Mouse (Mus musculus) left cerebral cortex, postnatal 10 days (tissue): Measurements from ENCODE around the gene Aip. TPM values are rescaled to one million over a fixed set of nuclear protein-coding genes. Genes with fewer than 3 reads are reported as not detected.

ENCODE experiments used
- DNase-seq, 2 experiments: peaks; one replicate each; pipeline ENCODE4 v3.0.0; 2021 to 2022; ENCODE audit warnings: low spot score in 2 of 2, mixed read lengths in 1 of 2; ENCODE audit errors: extremely low spot score in 1 of 2
- intact Hi-C: fragments of 180-260 bp; cut with DNase I; formaldehyde crosslinking; loops from one replicate; pipeline ENCODE4 v1.15.1; 2025
- total RNA-seq, 2 experiments: library from RNA; stranded (reverse); gene quantifications; 2 replicates each; pipeline ENCODE4 v1.2.3; 2021

The Aip gene
- total RNA-seq, 2 experiments from 2014 or later, result 74.2 to 83.5 TPM

GRCm38 (mm10) chr19:4100718-4101261, 24.9 kb downstream of the Aip start:
- intact Hi-C loops, result loop anchor here (10.0 kb wide), 1 partner anchor 124 kb away; no protein-coding TSS in a partner anchor
- DNase-seq, result peak in 1 of 2 experiments; percentile 84

DNA sequence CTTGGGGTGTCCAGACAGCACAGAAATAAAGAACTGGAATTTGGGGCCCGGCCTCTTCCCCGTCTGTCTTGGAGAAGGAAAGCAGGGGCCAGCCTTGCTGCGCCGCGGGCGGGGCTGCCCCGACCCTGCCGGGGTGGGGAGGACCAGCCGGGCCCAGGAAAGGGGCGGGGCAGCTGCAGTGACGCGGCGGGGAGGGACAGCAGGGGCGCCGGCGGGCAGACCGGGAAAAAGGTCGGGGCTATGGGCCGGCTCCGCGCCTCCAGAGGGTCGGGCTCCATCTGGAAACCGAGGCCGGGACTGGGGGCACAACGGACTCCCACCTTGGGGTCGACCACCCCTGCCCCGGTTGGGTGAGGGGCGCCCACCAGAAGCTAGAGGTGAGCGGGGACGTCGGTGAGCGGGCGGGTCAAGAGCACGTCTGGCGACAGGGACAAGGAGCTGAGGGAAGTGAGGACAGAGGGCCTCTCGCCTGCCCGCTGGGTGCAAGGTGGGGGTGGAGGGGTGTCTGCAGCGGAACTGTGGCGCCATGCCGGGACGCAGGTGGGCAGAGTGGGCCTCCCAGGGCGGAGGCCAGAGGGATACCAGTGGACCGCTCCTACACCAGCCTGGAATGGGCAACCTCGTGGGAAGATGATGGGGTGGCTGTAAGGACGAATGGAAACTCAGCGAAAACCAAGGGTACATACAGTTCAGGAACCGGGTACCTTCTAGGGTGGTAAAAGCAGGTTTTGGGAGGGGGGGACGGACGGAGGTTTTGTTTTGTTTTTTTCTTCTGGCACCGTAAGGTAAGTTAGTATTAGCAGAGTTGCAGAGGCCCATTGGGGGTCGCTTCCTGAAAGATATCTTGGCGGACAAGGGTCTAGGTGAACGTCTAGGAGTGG, 25.6 kb downstream of the Aip start, which contains the start of gene Pitpnm1:
Gene Pitpnm1 (plus strand): TSS at position 162 of the 881 bp plus-strand sequence.
- DNase-seq, result peak in 1 of 2 experiments; percentile 84
- intact Hi-C loops, result loop anchor here (10.0 kb wide), 1 partner anchor 125 kb away; no protein-coding TSS in a partner anchor

DNA sequence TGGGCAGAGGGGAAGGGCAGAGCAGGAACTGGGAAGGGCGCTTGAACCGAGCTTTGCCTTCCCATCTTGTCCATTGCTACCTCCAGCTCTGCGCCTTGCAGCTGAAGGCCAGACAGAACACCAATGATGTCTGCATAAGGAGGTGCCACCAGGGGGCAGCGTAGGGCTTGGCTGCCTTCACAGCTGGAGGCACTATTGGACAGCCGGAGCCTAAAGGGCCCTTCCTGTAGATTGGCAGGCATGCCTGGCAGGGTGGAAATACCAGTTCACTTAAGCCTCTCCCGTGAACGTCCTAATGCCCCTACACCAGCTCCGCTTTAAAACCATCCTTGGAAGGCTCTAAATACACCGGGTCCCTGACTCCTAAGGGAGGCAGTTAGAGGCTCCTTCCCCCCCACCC, 26.6 kb downstream of the Aip start:
- DNase-seq, result peak; percentile 85 to 92
- intact Hi-C loops, result no loop called here

GRCm38 (mm10) chr19:4098426-4098825, 27.2 kb downstream of the Aip start:
- DNase-seq, result no peak
- intact Hi-C loops, result no loop called here

DNA sequence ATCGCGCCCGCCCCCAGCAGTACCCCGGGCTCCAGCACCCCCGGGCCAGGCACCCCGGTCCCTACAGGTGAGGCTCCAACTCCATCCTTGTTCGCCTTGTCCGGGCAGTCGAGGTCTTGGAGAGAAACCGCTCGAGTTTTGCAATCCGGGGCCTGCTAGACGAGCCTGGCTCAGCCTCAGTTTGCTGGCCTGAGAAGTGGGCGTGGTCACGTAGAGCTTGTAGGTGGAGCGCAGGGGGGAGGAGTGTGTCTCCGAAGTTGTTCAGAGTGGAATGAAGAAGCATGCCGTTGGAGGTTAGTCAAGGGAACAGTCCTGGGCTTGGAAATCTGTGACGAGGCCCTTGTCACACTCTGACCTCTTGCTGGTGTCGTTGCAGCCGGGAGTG, 28.2 kb downstream of the Aip start:
- intact Hi-C loops, result no loop called here
- peak in 1 of 2 experiments; percentile 84 for DNase-seq

GRCm38 (mm10) chr19:4096642-4097440, 28.8 kb downstream of the Aip start, which contains the start of gene Cdk2ap2:
TSS of gene Cdk2ap2 (plus strand) at chr19:4097182.
- intact Hi-C loops, result no loop called here
- peak; percentile 99 for DNase-seq

DNA sequence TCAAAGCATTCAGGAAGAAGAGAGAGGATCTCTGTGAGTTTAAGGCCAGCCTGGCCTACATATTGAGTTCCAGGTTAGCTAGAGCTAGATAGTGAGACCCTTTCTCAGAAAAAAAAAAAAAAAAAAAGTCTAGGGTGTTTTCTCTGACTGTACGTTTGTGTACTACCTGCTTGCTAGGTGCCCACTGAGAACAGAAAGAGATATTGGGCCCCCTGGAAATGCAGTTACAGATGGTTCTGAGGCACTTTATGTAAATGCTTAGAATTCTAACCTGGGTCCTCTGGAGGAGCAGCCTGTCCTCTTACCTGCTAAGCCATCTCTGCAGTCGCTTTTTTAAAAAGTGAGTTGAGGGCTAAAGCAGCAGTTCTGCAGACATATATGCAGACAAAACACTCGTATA, 29.9 kb downstream of the Aip start:
- no peak for DNase-seq
- intact Hi-C loops, result no loop called here

GRCm38 (mm10) chr19:4094774-4095303, 30.8 kb downstream of the Aip start:
- intact Hi-C loops, result no loop called here
- no peak for DNase-seq

DNA sequence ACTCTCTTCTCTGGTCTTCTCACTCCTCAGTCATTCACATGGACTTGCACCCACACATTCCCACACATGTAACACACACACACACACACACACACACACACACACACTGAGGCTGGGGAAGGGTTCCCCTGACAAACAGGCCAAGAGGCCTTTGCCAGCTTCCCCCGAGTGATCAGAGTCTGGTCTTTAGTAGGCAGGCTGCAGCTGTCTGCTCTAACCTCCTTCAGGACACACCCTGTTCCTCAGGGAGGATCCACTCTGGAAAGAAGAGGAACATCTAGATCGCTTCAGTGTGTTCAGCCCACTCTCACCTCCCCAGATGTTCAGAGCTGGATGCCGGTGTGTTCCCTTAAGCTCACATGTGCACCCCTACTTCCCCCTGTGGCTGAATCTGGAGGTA, 31.3 kb downstream of the Aip start:
- no peak for DNase-seq
- intact Hi-C loops, result no loop called here

DNA sequence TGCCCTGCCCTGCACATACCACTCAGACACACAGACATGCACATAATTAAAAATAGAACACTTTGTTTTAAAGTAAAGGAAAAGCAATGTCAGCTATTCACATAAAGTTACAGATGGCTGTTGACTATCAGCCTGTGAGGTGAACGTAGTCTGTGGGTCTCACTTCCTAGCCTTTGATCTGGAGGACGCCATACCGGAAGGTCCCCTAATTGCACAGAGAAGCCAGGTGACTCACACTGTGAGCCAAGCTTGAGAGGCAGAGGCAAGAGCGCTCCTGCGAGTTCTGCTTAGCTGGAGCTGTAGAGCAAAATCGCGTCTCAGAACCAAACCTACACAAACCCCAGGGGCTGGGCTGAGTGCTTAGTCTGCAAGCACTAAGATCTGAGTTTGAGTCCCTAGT, 31.9 kb downstream of the Aip start:
- no peak for DNase-seq
- intact Hi-C loops, result no loop called here

DNA sequence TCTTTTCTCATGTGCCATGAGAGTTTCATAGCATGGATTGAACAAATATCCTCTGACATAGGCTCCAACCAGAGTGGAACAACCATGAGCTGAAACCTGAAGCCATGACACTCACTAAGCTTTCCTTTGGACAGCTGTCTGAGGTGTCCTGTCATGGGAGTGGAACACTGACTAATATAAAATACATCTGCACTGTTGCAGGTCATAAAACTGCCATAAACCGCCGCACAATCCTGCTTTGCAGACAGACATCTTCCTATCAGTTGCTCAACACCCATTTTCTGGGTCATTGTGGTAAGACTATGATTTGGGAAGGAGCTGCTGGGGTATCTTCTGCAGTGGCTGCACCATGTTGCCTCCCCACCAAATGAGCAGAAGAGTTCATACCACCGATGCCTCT, 32.9 kb downstream of the Aip start:
- intact Hi-C loops, result no loop called here
- no peak for DNase-seq

DNA sequence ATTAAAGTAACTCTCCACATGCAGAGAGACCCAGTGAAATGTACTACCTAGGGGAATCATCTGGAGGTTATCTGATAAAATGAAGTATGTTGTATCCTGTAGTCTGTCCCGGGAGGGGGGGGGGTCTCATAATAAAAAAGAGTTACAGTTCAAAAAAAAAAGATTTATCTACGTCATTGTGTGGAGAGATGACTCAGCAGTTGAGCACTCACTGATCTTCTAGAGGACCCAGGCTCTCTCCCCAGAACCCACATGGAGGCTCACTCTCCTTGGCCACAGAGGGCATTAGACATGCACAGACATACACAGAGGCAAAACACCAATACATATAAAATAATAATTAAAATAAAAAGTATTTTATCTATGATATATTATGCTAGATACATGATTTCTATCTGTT, 34.3 kb downstream of the Aip start:
- no peak for DNase-seq
- intact Hi-C loops, result no loop called here

DNA sequence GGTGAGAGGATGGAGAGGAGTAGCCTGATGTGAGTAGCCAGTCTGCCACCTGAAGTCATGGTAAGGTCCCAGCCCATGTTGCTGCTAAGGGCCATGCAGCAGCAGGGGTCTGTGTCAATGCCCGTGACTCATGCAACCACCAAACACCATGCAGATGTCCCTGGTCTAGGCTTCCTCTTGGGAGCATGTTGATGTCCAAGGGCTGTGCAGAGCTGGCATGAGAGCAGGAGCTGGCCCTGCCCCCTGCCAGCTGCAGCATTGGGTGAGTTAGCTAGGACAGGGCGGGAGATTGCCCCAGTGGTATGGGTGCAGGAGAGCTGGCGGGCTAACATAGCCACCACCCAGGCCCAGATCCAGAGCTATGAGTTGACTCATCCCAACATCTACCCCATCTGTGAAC, 35.2 kb downstream of the Aip start:
- intact Hi-C loops, result no loop called here
- no peak for DNase-seq

GRCm38 (mm10) chr19:4089128-4089527, 36.5 kb downstream of the Aip start:
- intact Hi-C loops, result loop anchor here (5.0 kb wide), 1 partner anchor 37 kb away; no protein-coding TSS in a partner anchor

GRCm38 (mm10) chr19:4088146-4088545, 37.5 kb downstream of the Aip start:
- DNase-seq, result no peak
- intact Hi-C loops, result loop anchor here (5.0 kb wide), 1 partner anchor 36 kb away; no protein-coding TSS in a partner anchor

More at GRCm38 (mm10) chr19:4089128-4089527, 36.5 kb downstream of the Aip start:
- DNase-seq, result no peak

DNA sequence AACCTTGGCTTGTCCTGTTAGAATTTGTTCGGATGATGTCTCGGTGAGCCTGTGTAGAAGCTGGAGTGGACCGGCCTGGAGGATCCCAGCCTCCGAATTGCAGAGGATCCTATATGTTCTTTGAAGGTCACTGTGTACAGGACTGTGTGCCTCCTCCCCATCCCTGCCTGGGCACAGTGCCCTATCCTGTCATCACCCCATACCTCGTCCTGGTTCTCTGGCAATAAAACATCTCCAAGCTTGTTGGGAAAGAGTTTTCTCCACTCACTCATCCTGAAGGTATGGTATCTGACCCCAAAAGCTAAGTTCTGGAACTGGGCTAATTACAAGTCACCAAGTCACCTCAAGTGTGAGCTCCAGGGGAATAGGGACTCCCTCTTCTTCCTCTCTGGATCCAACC, 38.6 kb downstream of the Aip start:
- intact Hi-C loops, result loop anchor here (5.0 kb wide), 1 partner anchor 35 kb away; no protein-coding TSS in a partner anchor
- no peak for DNase-seq

DNA sequence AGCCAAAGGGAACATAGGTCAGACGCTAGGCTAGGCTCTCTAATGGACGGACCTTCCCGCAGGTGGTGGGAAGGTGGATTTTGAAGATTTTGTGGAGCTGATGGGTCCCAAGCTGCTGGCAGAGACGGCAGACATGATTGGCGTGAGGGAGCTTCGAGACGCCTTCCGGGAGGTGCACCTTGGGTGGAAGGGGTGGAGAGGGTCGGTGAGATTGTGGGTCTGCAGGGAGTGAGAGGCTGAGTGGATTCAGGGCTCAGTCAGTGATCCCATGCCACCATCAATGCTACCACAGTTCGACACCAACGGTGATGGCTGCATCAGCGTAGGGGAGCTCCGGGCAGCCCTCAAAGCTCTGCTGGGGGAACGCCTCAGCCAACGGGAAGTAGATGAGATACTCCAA, 39.5 kb downstream of the Aip start:
- no peak for DNase-seq
- intact Hi-C loops, result loop anchor here (5.0 kb wide), 1 partner anchor 34 kb away; no protein-coding TSS in a partner anchor

GRCm38 (mm10) chr19:4084984-4085383, 40.7 kb downstream of the Aip start:
- DNase-seq, result no peak
- intact Hi-C loops, result loop anchor here (5.0 kb wide), 1 partner anchor 33 kb away; no protein-coding TSS in a partner anchor

- intact Hi-C loops, result no loop called here
- no peak for DNase-seq
These were observed 41.8 kb downstream of the Aip start for GRCm38 (mm10) chr19:4083826-4084225.
